ENCODE assay signal across 9 mouse cellular contexts in the genomic region with DNA sequence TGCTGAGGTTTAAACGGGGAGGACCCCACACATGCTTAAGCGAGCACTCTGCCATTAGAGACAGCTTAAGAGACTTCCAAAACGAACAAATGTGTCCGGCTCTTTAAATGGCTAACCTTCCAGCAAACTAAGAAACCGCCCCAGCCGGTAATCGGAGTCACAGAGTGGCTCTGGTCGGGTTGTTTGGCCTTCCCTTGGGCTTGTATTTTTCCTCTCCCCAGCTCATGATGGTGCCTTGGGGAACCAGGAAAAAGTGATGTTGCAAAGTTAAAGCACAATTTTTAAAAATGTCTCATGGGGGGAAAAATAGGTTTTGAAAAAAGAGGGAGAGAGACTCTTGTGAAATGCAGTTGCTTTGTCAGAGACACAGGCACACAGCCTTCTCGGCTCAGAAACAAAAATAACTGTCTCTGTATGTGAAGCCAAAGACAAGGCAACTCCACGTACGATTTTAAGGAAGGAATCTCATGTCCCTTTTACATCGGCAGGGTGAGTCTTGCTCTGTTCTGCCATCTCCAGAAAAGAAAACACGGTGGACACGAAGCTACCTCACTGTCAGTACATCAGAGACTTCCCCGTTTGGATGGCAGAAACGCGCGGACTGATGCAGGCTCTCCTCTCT. TPM values are rescaled to one million over a fixed set of nuclear protein-coding genes. Genes with fewer than 3 reads are reported as not detected.
DNase-seq lines count a peak whose midpoint lies in the region; ATAC-seq and TF ChIP-seq lines count a peak whose summit lies in the region.
"Had no signal": no experiment of that assay in that cellular context is flagged by ENCODE, and none has a peak within 500 bp of the region (broad histone marks: within the 10 kb centered on the region; RNA-seq: fewer than 3 reads in every experiment).

No protein-coding gene starts in this region.

- H3K36me3 ChIP-seq in heart, embryonic 14.5 days (ENCODE audit: control insufficient read depth, insufficient read depth, low read length) = no peaks in the 10 kb centered on the region
- H3K36me3 ChIP-seq in midbrain, embryonic 13.5 days = no peaks in the 10 kb centered on the region
- H3K36me3 ChIP-seq in midbrain, embryonic 16.5 days (ENCODE audit: control insufficient read depth, insufficient read depth, low read length) = no peaks in the 10 kb centered on the region
- H3K36me3 ChIP-seq in heart, embryonic 16.5 days (ENCODE audit: control insufficient read depth, insufficient read depth) = no peaks in the 10 kb centered on the region
- H3K36me3 ChIP-seq in midbrain, postnatal 0 days (ENCODE audit: insufficient read depth, low read length) = no peaks in the 10 kb centered on the region

- DNase-seq in heart, postnatal 14 days = no peak
- no peak for DNase-seq in midbrain, postnatal 0 days (ENCODE audit: low spot score)
- no peak for DNase-seq in right cerebral cortex, postnatal 4 days

- H3K9ac ChIP-seq in heart, embryonic 14.5 days (ENCODE audit: low read length) = peak overlapping the region; percentile 25; the same call in 1 of the 2 replicates
- 0 out of 2 replicates have a peak overlapping the region, but pooled peaks have one; percentile 28 for H3K9ac ChIP-seq in midbrain, embryonic 13.5 days (replicated peaks)
- no peak overlapping the region for H3K9ac ChIP-seq in midbrain, embryonic 16.5 days (ENCODE audit: low read depth, low read length)
- H3K9ac ChIP-seq in heart, embryonic 16.5 days (ENCODE audit: low read length) = 0 out of 2 replicates have a peak overlapping the region, but pooled peaks have one; percentile 22
- H3K9ac ChIP-seq in midbrain, postnatal 0 days (replicated peaks; ENCODE audit: low read length, poor library complexity, severe bottlenecking) = no peak overlapping the region

- H3K27me3 ChIP-seq in heart, embryonic 14.5 days (ENCODE audit: control insufficient read depth, insufficient read depth, low read length) = no peaks in the 10 kb centered on the region
- peaks cover 10% of the 10 kb centered on the region; the same call in 1 of the 2 replicates for H3K27me3 ChIP-seq in midbrain, embryonic 13.5 days
- no peaks in the 10 kb centered on the region for H3K27me3 ChIP-seq in midbrain, embryonic 16.5 days (ENCODE audit: control insufficient read depth, insufficient read depth, low read depth, low read length)
- no peaks in the 10 kb centered on the region for H3K27me3 ChIP-seq in heart, embryonic 16.5 days (ENCODE audit: control insufficient read depth, insufficient read depth, low read length)
- H3K27me3 ChIP-seq in midbrain, postnatal 0 days (ENCODE audit: insufficient read depth, low read length) = no peaks in the 10 kb centered on the region

- H3K4me2 ChIP-seq in heart, embryonic 14.5 days (ENCODE audit: low read length) = peak overlapping the region; percentile 52
- no peak overlapping the region; the same call in 1 of the 2 replicates for H3K4me2 ChIP-seq in midbrain, embryonic 13.5 days (replicated peaks)
- no peak overlapping the region for H3K4me2 ChIP-seq in midbrain, embryonic 16.5 days (ENCODE audit: low read length)
- H3K4me2 ChIP-seq in heart, embryonic 16.5 days (ENCODE audit: low read depth, low read length) = peak overlapping the region; percentile 60
- H3K4me2 ChIP-seq in midbrain, postnatal 0 days (ENCODE audit: low read depth, low read length, poor library complexity, severe bottlenecking) = peak overlapping the region; percentile 15; the same call in 1 of the 2 replicates

- intact Hi-C loops in heart, postnatal 14 days (cut with DNase I) = no loop called here

- ATAC-seq in heart, embryonic 14.5 days (ENCODE audit: insufficient number of reproducible peaks, insufficient read depth, low FRiP score, low read depth) = no peak
- ATAC-seq in midbrain, embryonic 13.5 days = no peak
- ATAC-seq in midbrain, embryonic 16.5 days = no peak
- ATAC-seq in heart, embryonic 16.5 days (replicated peaks; ENCODE audit: extremely low read depth, insufficient read depth, low FRiP score) = no peak
- ATAC-seq in midbrain, postnatal 0 days (ENCODE audit: low FRiP score) = no peak

- H3K4me3 ChIP-seq in heart, embryonic 14.5 days (ENCODE audit: control insufficient read depth in 1 of 2, insufficient read depth in 1 of 2, low read depth in 1 of 2, low read length in 2 of 2) = peak overlapping the region; percentile 10 to 14; a peak in 1 of 4 replicates
- H3K4me3 ChIP-seq in midbrain, embryonic 13.5 days (replicated peaks) = no peak overlapping the region
- H3K4me3 ChIP-seq in midbrain, embryonic 16.5 days (ENCODE audit: low read depth, low read length) = no peak overlapping the region
- peak overlapping the region; percentile 18; the same call in 1 of the 2 replicates for H3K4me3 ChIP-seq in heart, embryonic 16.5 days (ENCODE audit: low read length)
- no peak overlapping the region for H3K4me3 ChIP-seq in midbrain, postnatal 0 days (ENCODE audit: low read depth, low read length)
- H3K4me3 ChIP-seq: myocyte had no signal

- peaks cover 2 to 7% of the 10 kb centered on the region in 2 experiments; a peak in 3 of 4 replicates for H3K4me1 ChIP-seq in heart, embryonic 14.5 days (ENCODE audit: control insufficient read depth in 2 of 2, insufficient read depth in 2 of 2, low read length in 2 of 2)
- H3K4me1 ChIP-seq in midbrain, embryonic 13.5 days (replicated peaks) = peaks cover 7% of the 10 kb centered on the region
- H3K4me1 ChIP-seq in midbrain, embryonic 16.5 days (ENCODE audit: control insufficient read depth, insufficient read depth, low read length) = peaks cover 5% of the 10 kb centered on the region; the same call in 1 of the 2 replicates
- H3K4me1 ChIP-seq in heart, embryonic 16.5 days (ENCODE audit: control insufficient read depth, insufficient read depth, low read length) = peaks cover 7% of the 10 kb centered on the region
- H3K4me1 ChIP-seq in midbrain, postnatal 0 days (ENCODE audit: insufficient read depth, low read length) = no peaks in the 10 kb centered on the region

- no peak overlapping the region for H3K27ac ChIP-seq in heart, embryonic 14.5 days (replicated peaks in 1 of 2; ENCODE audit: control insufficient read depth in 1 of 2, insufficient read depth in 1 of 2, low read depth in 2 of 2, low read length in 2 of 2)
- no peak overlapping the region for H3K27ac ChIP-seq in midbrain, embryonic 13.5 days
- no peak overlapping the region for H3K27ac ChIP-seq in midbrain, embryonic 16.5 days (ENCODE audit: low read length)
- H3K27ac ChIP-seq in heart, embryonic 16.5 days (ENCODE audit: low read length) = 0 out of 2 replicates have a peak overlapping the region, but pooled peaks have one; percentile 35
- no peak overlapping the region for H3K27ac ChIP-seq in midbrain, postnatal 0 days (ENCODE audit: low read depth, low read length)

- WGBS in heart, embryonic 14.5 days = 42% methylated on average over 18 of the region's 18 CpGs
- 59% methylated on average over 18 of the region's 18 CpGs for WGBS in midbrain, embryonic 13.5 days
- WGBS in midbrain, embryonic 16.5 days = 50% methylated on average over 18 of the region's 18 CpGs
- WGBS in heart, embryonic 16.5 days = 39% methylated on average over 18 of the region's 18 CpGs
- WGBS in midbrain, postnatal 0 days = 61% methylated on average over 18 of the region's 18 CpGs

- TF ChIP-seq CTCF in midbrain, postnatal 0 days (IDR thresholded peaks at IDR 0.05) = no peak

- no peaks in the 10 kb centered on the region for H3K9me3 ChIP-seq in heart, embryonic 14.5 days (ENCODE audit: control insufficient read depth, low read length)
- no peaks in the 10 kb centered on the region for H3K9me3 ChIP-seq in midbrain, embryonic 13.5 days
- H3K9me3 ChIP-seq in midbrain, embryonic 16.5 days (replicated peaks; ENCODE audit: control insufficient read depth, low read length, poor library complexity, severe bottlenecking) = no peaks in the 10 kb centered on the region
- H3K9me3 ChIP-seq in heart, embryonic 16.5 days (replicated peaks; ENCODE audit: control insufficient read depth, low read length) = no peaks in the 10 kb centered on the region
- no peaks in the 10 kb centered on the region for H3K9me3 ChIP-seq in midbrain, postnatal 0 days (ENCODE audit: low read length)

RNA-seq across cellular contexts. Expression of a gene that starts 25.2 kb away (rescaled TPM):
- 1.4 TPM in 1 of 2 replicates, not detected in the other for polyA plus RNA-seq in heart, embryonic 14.5 days (2014; fragmentation: Nextera tagmentation; extraction: Ambion mirVana)
- total RNA-seq in heart, postnatal 14 days (2021) = 1 to 10 TPM; 3.3 to 6.1 TPM
- polyA plus RNA-seq in midbrain, embryonic 13.5 days (2015; fragmentation: Nextera tagmentation; extraction: Ambion mirVana) = 2.0 and 3.6 TPM in 2 replicates
- polyA plus RNA-seq in midbrain, embryonic 16.5 days (2015; fragmentation: Nextera tagmentation; extraction: Ambion mirVana) = 5.7 and 6.7 TPM in 2 replicates
- polyA plus RNA-seq in heart, embryonic 16.5 days (2015; fragmentation: Nextera tagmentation; extraction: Ambion mirVana) = 1.4 TPM in 1 of 2 replicates, not detected in the other
- not detected in 2 replicates for total RNA-seq in midbrain, postnatal 0 days (2014; rRNA removed)
- 2.1 and 3.1 TPM in 2 replicates for polyA plus RNA-seq in midbrain, postnatal 0 days (2015; fragmentation: Nextera tagmentation; extraction: Ambion mirVana)
- polyA plus RNA-seq: small intestine, adult 2 months had no signal

Comparison
In these comparisons a context has a peak if more than half of its experiments do, and no peak if none do; other contexts are left out.
1. H3K4me2 ChIP-seq: peak in heart, embryonic 14.5 days (single experiment), heart, embryonic 16.5 days (single experiment) and midbrain, postnatal 0 days (single experiment); none in midbrain, embryonic 13.5 days (single experiment) and midbrain, embryonic 16.5 days (single experiment).
2. H3K9ac ChIP-seq: peak in heart, embryonic 14.5 days (single experiment), midbrain, embryonic 13.5 days (single experiment) and heart, embryonic 16.5 days (single experiment); none in midbrain, embryonic 16.5 days (single experiment) and midbrain, postnatal 0 days (single experiment).
3. H3K4me3 ChIP-seq: peak in heart, embryonic 14.5 days (2 of 2) and heart, embryonic 16.5 days (single experiment); none in midbrain, embryonic 13.5 days (single experiment), midbrain, embryonic 16.5 days (single experiment) and midbrain, postnatal 0 days (single experiment).